Mouse (Mus musculus) neural tube, embryonic 15.5 days (tissue): ENCODE measurements around the gene Mboat7. TPM values are rescaled to one million over a fixed set of nuclear protein-coding genes. Genes with fewer than 3 reads are reported as not detected.

ENCODE experiments used
- ATAC-seq: fragments of 200-750 bp; cut with Nextera tagmentation; 2 replicates; pipeline ENCODE4 v1.8.0; 2017; ENCODE audit warnings: mild to moderate bottlenecking, moderate TSS enrichment, moderate library complexity; ENCODE audit not compliant: low FRiP score
- H3K27ac ChIP-seq: fragments of 300-500 bp; sonication (generic); replicated peaks from 2 replicates; pipeline ENCODE4 v1.5.1; 2015; ENCODE audit warnings: mild to moderate bottlenecking, inconsistent platforms
- H3K27me3 ChIP-seq: fragments of 300-500 bp; sonication (generic); replicated peaks from 2 replicates; pipeline ENCODE4 v1.6.1; 2015; ENCODE audit warnings: inconsistent platforms
- H3K36me3 ChIP-seq: fragments of 300-500 bp; sonication (generic); 2 replicates; pipeline ENCODE4 v1.6.1; 2015; ENCODE audit warnings: inconsistent platforms
- H3K4me1 ChIP-seq: fragments of 300-500 bp; sonication (generic); 2 replicates; pipeline ENCODE4 v1.6.1; 2015; ENCODE audit warnings: inconsistent platforms
- H3K4me2 ChIP-seq: fragments of 300-500 bp; sonication (generic); 2 replicates; pipeline ENCODE4 v1.6.1; 2015; ENCODE audit warnings: inconsistent platforms, mild to moderate bottlenecking, moderate library complexity
- H3K4me3 ChIP-seq: fragments of 300-500 bp; sonication (generic); replicated peaks from 2 replicates; pipeline ENCODE4 v1.5.1; 2015; ENCODE audit warnings: mild to moderate bottlenecking, inconsistent platforms
- H3K9ac ChIP-seq: fragments of 300-500 bp; sonication (generic); replicated peaks from 2 replicates; pipeline ENCODE4 v1.6.1; 2015; ENCODE audit warnings: mild to moderate bottlenecking, inconsistent platforms
- H3K9me3 ChIP-seq: fragments of 300-500 bp; sonication (generic); replicated peaks from 2 replicates; pipeline ENCODE4 v1.6.1; 2016; ENCODE audit warnings: inconsistent platforms
- WGBS: fragments of 180-500 bp; shearing (Covaris S2); methylation state at CpG from one replicate; pipeline ENCODE4 v1.1.7; 2015; ENCODE audit warnings: mixed read lengths; 5-methylcytosine and 5-hydroxymethylcytosine counted together
- microRNA-seq: library from miRNA; unstranded; fragments of <30 nt; microRNA quantifications from one replicate; pipeline ENCODE4, GENCODE M21; 2017
- polyA plus RNA-seq: library from polyadenylated mRNA; unstranded; fragments of >200 nt; fragmentation: Nextera tagmentation; extraction: Ambion mirVana; gene quantifications from 2 replicates; pipeline ENCODE4 v1.2.1, GENCODE M21; 2015

The Mboat7 gene
- polyA plus RNA-seq, 1 experiment from 2014 or later: 110 TPM

DNA sequence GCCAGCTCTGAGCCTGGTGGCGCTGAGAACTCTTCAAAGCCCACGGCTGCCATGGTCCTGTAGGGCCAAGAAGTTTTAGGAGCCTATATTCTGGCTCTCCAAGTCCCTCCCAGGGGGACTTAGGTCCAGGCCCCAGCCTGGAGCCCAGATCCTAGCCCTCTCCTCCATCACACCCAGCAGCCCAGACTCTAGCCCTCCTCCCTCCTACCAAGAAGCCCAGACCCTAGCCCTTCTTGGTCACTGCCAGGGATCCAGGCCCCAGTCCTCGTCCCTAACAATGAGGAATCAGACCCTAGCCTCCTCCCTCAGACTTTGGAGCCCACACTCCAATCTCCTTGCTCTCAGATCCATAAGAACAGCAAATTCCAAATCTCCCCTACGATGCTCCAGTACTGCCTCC, 64.3 kb downstream of the Mboat7 start:
- H3K9me3 ChIP-seq: no peaks in the 10 kb centered on the region
- peak overlapping the region; percentile 79 for H3K9ac ChIP-seq
- H3K4me2 ChIP-seq: peak overlapping the region; percentile 99
- peak; percentile 51 for ATAC-seq
- H3K27me3 ChIP-seq: no peaks in the 10 kb centered on the region
- peak overlapping the region; percentile 92 for H3K27ac ChIP-seq
- peak overlapping the region; percentile 74 for H3K4me3 ChIP-seq
- peaks cover 36% of the 10 kb centered on the region for H3K36me3 ChIP-seq
- WGBS: 28% methylated on average over 4 of the region's 4 CpGs
- H3K4me1 ChIP-seq: peaks cover 34% of the 10 kb centered on the region

Small RNAs within 50 kb of the gene (microRNA-seq; reads per million reads assigned to microRNA genes)
- 2.1 reads per million, percentile 6 among the genes with 10 or more reads in this experiment for gene Mir3572

Other genes starting within 250 kb of the Mboat7 start
- 0.13 and 0.15 TPM in 2 replicates for gene Tarm1, start 190.9 kb downstream of the Mboat7 start, polyA plus RNA-seq
- 0.38 and 0.84 TPM in 2 replicates for gene Oscar, start 77.4 kb downstream of the Mboat7 start, polyA plus RNA-seq
- gene Ndufa3, start 76.2 kb downstream of the Mboat7 start, polyA plus RNA-seq: 535 and 605 TPM in 2 replicates
- gene Tfpt, start 63.6 kb downstream of the Mboat7 start, polyA plus RNA-seq: 34.6 and 39.7 TPM in 2 replicates
- gene Prpf31, start 63.5 kb downstream of the Mboat7 start, polyA plus RNA-seq: 85.9 and 93.1 TPM in 2 replicates
- gene Cnot3, start 48.3 kb downstream of the Mboat7 start, polyA plus RNA-seq: 36.4 and 43.0 TPM in 2 replicates
- gene Leng1, start 27.7 kb downstream of the Mboat7 start, polyA plus RNA-seq: 15.3 and 16.3 TPM in 2 replicates
- gene Tmc4, start 16.0 kb downstream of the Mboat7 start, polyA plus RNA-seq: 5.6 and 17.2 TPM in 2 replicates
- 285 and 295 TPM in 2 replicates for gene Tsen34, start 660 bp downstream of the Mboat7 start, polyA plus RNA-seq
- 710 and 932 TPM in 2 replicates for gene Rps9, start 10.5 kb upstream of the Mboat7 start, polyA plus RNA-seq
- 0.51 and 0.83 TPM in 2 replicates for gene Pirb, start 26.9 kb upstream of the Mboat7 start, polyA plus RNA-seq
- not detected in 2 replicates for gene Gm15448, start 132.2 kb upstream of the Mboat7 start, polyA plus RNA-seq
- 0.29 TPM in 1 of 2 replicates, not detected in the other for gene Pira2, start 151.5 kb upstream of the Mboat7 start, polyA plus RNA-seq
- 0.09 TPM in 1 of 2 replicates, not detected in the other for gene Gm14548, start 204.6 kb upstream of the Mboat7 start, polyA plus RNA-seq
- 0.32 TPM in 1 of 2 replicates, not detected in the other for gene Lilra6, start 222.0 kb upstream of the Mboat7 start, polyA plus RNA-seq